Mouse (Mus musculus) liver, adult 2 months (tissue): Measurements from ENCODE around the gene Nup107. TPM values are rescaled to one million over a fixed set of nuclear protein-coding genes. Genes with fewer than 3 reads are reported as not detected.
A peak's percentile ranks its signal among the peaks of the same experiment; 100 is the strongest.

Source experiments
- DNase-seq: peaks from one replicate; pipeline ENCODE4 v3.0.0-alpha.2; 2011; ENCODE audit warnings: low read depth, low spot score; ENCODE audit errors: extremely low read depth
- H3K27ac ChIP-seq: fragments of 200-500 bp; replicated peaks from 2 replicates; pipeline ENCODE4 v1.5.1; 2012; ENCODE audit warnings: low read depth, mild to moderate bottlenecking, control low read depth, inconsistent platforms, low read length; ENCODE audit not compliant: insufficient read depth
- H3K27me3 ChIP-seq: fragments of 200-500 bp; 2 replicates; pipeline ENCODE4 v1.6.1; 2012; ENCODE audit warnings: mild to moderate bottlenecking, moderate library complexity, low read length, inconsistent platforms; ENCODE audit not compliant: control insufficient read depth, insufficient read depth
- H3K36me3 ChIP-seq: fragments of 200-500 bp; 2 replicates; pipeline ENCODE4 v1.6.1; 2012; ENCODE audit warnings: low read length, inconsistent platforms; ENCODE audit not compliant: control insufficient read depth, insufficient read depth
- H3K4me1 ChIP-seq: fragments of 200-500 bp; 2 replicates; pipeline ENCODE4 v1.6.1; 2011; ENCODE audit warnings: low read length; ENCODE audit not compliant: control insufficient read depth, insufficient read depth
- H3K4me3 ChIP-seq: fragments of 200-500 bp; 2 replicates; pipeline ENCODE4 v1.5.1; 2011; ENCODE audit warnings: low read depth, mild to moderate bottlenecking, control low read depth, low read length, moderate library complexity; ENCODE audit not compliant: insufficient read depth
- H3K79me2 ChIP-seq: fragments of 200-500 bp; 2 replicates; pipeline ENCODE4 v1.6.1; 2012; ENCODE audit warnings: inconsistent platforms, mild to moderate bottlenecking, low read length, moderate library complexity; ENCODE audit not compliant: control insufficient read depth, insufficient read depth
- H3K9ac ChIP-seq: fragments of 200-500 bp; 2 replicates; pipeline ENCODE4 v1.6.1; 2012; ENCODE audit warnings: low read depth, mild to moderate bottlenecking, control low read depth, inconsistent platforms, low read length
- CTCF ChIP-seq: fragments of 200-500 bp; IDR thresholded peaks from 2 replicates; pipeline ENCODE4 v1.5.1; 2011; ENCODE audit warnings: low read depth, low read length, control low read depth
- POLR2A ChIP-seq: fragments of 200-500 bp; IDR thresholded peaks from 2 replicates; pipeline ENCODE4 v1.6.1; 2011; ENCODE audit warnings: low read length, control low read depth; ENCODE audit not compliant: insufficient read depth; ENCODE audit errors: extremely low read depth
- WGBS: fragments of 180-500 bp; shearing (Covaris S2); methylation state at CpG from one replicate; pipeline ENCODE4 v1.1.7; 2018; 5-methylcytosine and 5-hydroxymethylcytosine counted together
- polyA plus RNA-seq: library from polyadenylated mRNA; depleted of rRNA; stranded (reverse); fragments of >200 nt; gene quantifications from 2 replicates; pipeline ENCODE4 v1.2.3, GENCODE M21; 2012
- total RNA-seq: library from RNA; depleted of rRNA; stranded (reverse); fragments of >200 nt; gene quantifications from 2 replicates; pipeline ENCODE4 v1.2.3, GENCODE M21; 2014

Nup107 gene
- total and polyA plus RNA-seq, 2 experiments = 1.8 to 4.1 TPM

DNA sequence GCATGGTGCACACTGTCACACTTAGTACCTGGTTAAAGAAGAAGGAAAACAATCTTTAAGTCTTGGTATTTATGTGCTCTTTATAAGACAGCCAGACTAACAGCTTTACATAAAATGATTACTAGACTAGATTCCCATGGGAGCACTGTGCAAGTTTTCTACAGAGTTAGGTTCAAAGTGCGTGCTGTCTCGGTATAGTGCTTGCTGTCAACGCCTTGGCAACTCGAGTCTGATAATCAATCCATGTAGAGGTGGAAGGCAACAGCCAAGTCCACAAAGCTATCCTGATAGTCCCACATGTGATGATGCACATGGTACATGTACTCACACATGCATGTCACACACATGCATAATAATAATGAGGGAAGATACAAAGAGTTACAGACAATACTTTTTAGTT lies 32.1 kb upstream of the Nup107 start:
- Histone ChIP-seq H3K27ac (no peak overlapping the region), H3K4me1 (peaks cover 32% of the 10 kb centered on the region), H3K36me3 (peaks cover 23% of the 10 kb centered on the region), H3K79me2 (peaks cover 32% of the 10 kb centered on the region; the same call in 1 of the 2 replicates), H3K4me3 (no peak overlapping the region), H3K27me3 (no peaks in the 10 kb centered on the region), H3K9ac (no peak overlapping the region)
- TF ChIP-seq POLR2A = no peak
- TF ChIP-seq CTCF = no peak
- 12% methylated on average over 4 of the region's 4 CpGs for WGBS
- DNase-seq = peak; percentile 35

DNA sequence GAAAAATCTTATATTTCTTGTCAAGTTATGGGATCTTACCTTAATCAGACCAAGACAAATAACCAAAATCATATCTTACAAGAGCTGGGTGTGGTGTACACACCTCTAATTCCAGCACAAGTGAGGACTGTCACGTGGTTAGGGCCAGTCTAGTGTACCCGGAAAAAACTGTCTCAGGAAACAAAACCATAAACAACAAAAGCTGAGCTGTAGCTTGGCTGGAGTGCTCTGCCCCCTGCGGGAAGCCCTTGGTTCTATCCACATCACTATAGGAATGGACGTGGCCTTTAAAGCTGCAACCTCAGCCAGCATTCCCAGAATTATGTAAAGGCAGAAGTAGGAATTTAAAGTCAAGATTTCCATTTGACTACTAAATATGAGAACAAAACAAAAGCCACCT lies 31.6 kb upstream of the Nup107 start:
- DNase-seq = no peak
- peaks cover 31% of the 10 kb centered on the region; the same call in 1 of the 2 replicates for H3K79me2 ChIP-seq
- no peak overlapping the region for H3K9ac ChIP-seq
- H3K4me3 ChIP-seq = no peak overlapping the region
- peaks cover 27% of the 10 kb centered on the region for H3K4me1 ChIP-seq
- no peaks in the 10 kb centered on the region for H3K27me3 ChIP-seq
- TF ChIP-seq CTCF (peak; percentile 18; the same call in 1 of the 2 replicates), POLR2A (no peak)
- H3K27ac ChIP-seq = no peak overlapping the region
- peaks cover 27% of the 10 kb centered on the region for H3K36me3 ChIP-seq
- WGBS = 69% methylated on average over 4 of the region's 4 CpGs

DNA sequence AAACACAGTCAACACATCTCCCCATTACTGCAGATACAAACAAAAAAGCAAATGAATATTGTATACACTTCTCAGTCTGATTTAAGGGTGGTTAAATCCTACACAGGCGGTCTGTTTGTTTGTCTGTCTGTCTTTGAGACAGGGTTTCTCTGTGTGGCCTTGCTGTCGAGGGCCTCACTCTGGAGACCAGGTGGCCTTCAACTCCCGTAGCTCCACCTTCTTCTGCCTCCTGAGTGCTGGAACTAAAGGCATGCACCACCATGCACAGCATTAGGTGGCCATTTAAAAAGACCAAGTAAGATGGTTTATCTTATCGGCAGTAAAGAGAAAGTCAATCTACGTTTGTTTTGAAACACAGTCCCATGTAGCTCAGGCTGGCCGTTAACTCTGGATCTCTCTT lies 30.8 kb upstream of the Nup107 start:
- H3K27me3 ChIP-seq = no peaks in the 10 kb centered on the region
- H3K36me3 ChIP-seq = peaks cover 33% of the 10 kb centered on the region
- no peak for DNase-seq
- TF ChIP-seq POLR2A (no peak), CTCF (no peak)
- H3K27ac ChIP-seq = no peak overlapping the region
- peaks cover 29% of the 10 kb centered on the region; the same call in 1 of the 2 replicates for H3K79me2 ChIP-seq
- H3K9ac ChIP-seq = no peak overlapping the region
- peaks cover 21% of the 10 kb centered on the region for H3K4me1 ChIP-seq
- WGBS = 82% methylated on average over 6 of the region's 6 CpGs
- no peak overlapping the region for H3K4me3 ChIP-seq

DNA sequence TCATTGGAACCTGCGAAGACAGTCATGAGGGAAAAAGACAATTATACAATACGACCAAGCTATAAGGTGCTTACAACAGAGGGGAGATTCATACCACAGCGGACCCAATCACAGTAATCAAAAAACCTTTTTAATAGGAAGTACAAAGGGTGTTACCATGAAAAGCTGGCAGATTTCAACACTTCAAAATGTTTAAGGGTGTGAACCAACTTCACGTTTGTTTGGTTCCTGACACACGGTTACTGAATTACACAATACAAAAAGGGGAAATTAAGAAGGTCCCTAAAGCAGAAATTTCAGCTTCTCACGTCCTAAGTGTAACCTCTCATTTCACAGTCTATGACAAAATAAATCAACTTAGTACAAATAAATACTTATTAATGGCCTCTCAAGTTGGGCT lies 26.1 kb upstream of the Nup107 start:
- H3K36me3 ChIP-seq = peaks cover 54% of the 10 kb centered on the region
- no peak overlapping the region for H3K4me3 ChIP-seq
- 82% methylated on average over 6 of the region's 6 CpGs for WGBS

DNA sequence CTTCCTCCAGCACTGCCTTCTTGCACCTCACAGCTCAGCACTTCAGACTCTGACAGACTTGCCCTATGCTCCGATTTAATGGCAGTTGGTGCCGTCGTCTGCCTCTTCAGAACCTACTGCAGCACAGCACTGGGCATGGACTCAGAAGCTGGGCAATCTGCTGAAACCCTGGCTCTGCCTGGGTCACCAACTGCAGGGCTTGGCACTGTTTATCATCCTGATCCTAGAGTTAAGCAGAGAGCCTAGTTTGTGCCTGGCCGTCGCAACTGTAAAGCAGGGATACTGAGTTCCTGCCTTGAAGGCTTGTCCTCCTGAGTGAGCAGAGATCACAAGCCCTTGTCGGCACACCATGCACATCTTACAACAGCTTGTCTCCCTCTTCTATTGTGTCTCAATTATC lies 24.2 kb upstream of the Nup107 start:
- no peaks in the 10 kb centered on the region for H3K79me2 ChIP-seq
- H3K27ac ChIP-seq = no peak overlapping the region
- H3K27me3 ChIP-seq = no peaks in the 10 kb centered on the region
- 94% methylated on average over 6 of the region's 6 CpGs for WGBS
- H3K4me3 ChIP-seq = no peak overlapping the region
- peaks cover 57% of the 10 kb centered on the region for H3K36me3 ChIP-seq
- H3K4me1 ChIP-seq = no peaks in the 10 kb centered on the region
- DNase-seq = no peak
- no peak overlapping the region for H3K9ac ChIP-seq
- no peak for TF ChIP-seq POLR2A
- no peak for TF ChIP-seq CTCF

More for the DNA sequence above, 26.1 kb upstream of the Nup107 start:
- H3K79me2 ChIP-seq = peaks cover 3% of the 10 kb centered on the region; the same call in 1 of the 2 replicates
- no peaks in the 10 kb centered on the region for H3K27me3 ChIP-seq
- H3K9ac ChIP-seq = no peak overlapping the region
- TF ChIP-seq CTCF (no peak), POLR2A (no peak)
- no peaks in the 10 kb centered on the region for H3K4me1 ChIP-seq
- no peak for DNase-seq
- no peak overlapping the region for H3K27ac ChIP-seq

DNA sequence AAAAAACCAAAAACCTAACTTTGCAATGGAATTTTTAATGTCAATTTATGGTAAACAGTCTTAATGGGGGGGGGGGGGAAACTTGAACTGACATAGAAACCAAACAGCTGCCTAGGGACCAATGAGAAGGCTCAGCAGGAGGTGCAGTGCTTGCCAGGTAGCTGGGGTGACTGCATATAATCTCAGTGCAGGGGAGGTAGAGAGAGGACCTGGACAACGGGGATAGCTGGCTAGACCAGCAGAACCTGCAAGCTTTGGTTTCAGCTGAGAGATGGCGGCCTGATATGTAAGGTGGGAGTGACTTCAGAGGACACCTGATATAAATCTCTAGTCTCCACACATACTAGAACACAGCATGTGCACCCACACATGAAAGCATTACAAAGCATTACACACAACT lies 20.0 kb upstream of the Nup107 start:
- Histone ChIP-seq H3K9ac (no peak overlapping the region), H3K27ac (no peak overlapping the region), H3K4me1 (no peaks in the 10 kb centered on the region), H3K4me3 (no peak overlapping the region), H3K79me2 (no peaks in the 10 kb centered on the region), H3K36me3 (peaks cover 30% of the 10 kb centered on the region), H3K27me3 (no peaks in the 10 kb centered on the region)
- no peak for TF ChIP-seq POLR2A
- TF ChIP-seq CTCF = no peak
- 100% methylated on average over 2 of the region's 2 CpGs for WGBS
- no peak for DNase-seq
